Mouse (Mus musculus): ENCODE results near the gene Sh3glb1. TPM values are rescaled to one million over a fixed set of nuclear protein-coding genes. Genes with fewer than 3 reads are reported as not detected.

Gene Sh3glb1
- polyA plus RNA-seq (2015; fragmentation: Nextera tagmentation; extraction: Ambion mirVana), result 123 and 128 TPM in 2 replicates

GRCm38 (mm10) chr3:144719901-144720747, at the start of gene Sh3glb1:
TSS of gene Sh3glb1 (minus strand) at chr3:144720335.

GRCm38 (mm10) chr3:144760592-144761309, 40.6 kb upstream of the Sh3glb1 start, which contains the start of gene Clca3a1:
TSS of gene Clca3a1 (minus strand) at chr3:144760977.

Other genes starting within 250 kb of the Sh3glb1 start
- gene Hs2st1, start 150.2 kb downstream of the Sh3glb1 start, polyA plus RNA-seq (2015; fragmentation: Nextera tagmentation; extraction: Ambion mirVana), result 13.2 and 14.7 TPM in 2 replicates
- 693 and 698 TPM in 2 replicates for gene Selenof, start 150.0 kb downstream of the Sh3glb1 start, polyA plus RNA-seq (2015; fragmentation: Nextera tagmentation; extraction: Ambion mirVana)
- 0.28 and 0.48 TPM in 2 replicates for gene Clca3a1, start 40.6 kb upstream of the Sh3glb1 start, polyA plus RNA-seq (2015; fragmentation: Nextera tagmentation; extraction: Ambion mirVana)
- 0.14 and 0.43 TPM in 2 replicates for gene Clca3a2, start 99.2 kb upstream of the Sh3glb1 start, polyA plus RNA-seq (2015; fragmentation: Nextera tagmentation; extraction: Ambion mirVana)
- gene Clca3b, start 129.0 kb upstream of the Sh3glb1 start, polyA plus RNA-seq (2015; fragmentation: Nextera tagmentation; extraction: Ambion mirVana), result not detected in 2 replicates
- gene Clca4b, start 212.2 kb upstream of the Sh3glb1 start, polyA plus RNA-seq (2015; fragmentation: Nextera tagmentation; extraction: Ambion mirVana), result not detected in 2 replicates

Data from neural tube, postnatal 0 days (tissue).